Mouse (Mus musculus) brain, embryonic 14.5 days (tissue): ENCODE measurements around the gene Cmpk1.
A peak's percentile ranks its signal among the peaks of the same experiment; 100 is the strongest.

Source experiments
- CTCF ChIP-seq: fragments of 200-500 bp; IDR thresholded peaks from 2 replicates; pipeline ENCODE4 v1.5.1; 2012; ENCODE audit warnings: inconsistent platforms, mild to moderate bottlenecking, moderate library complexity, borderline replicate concordance; ENCODE audit not compliant: insufficient read depth, insufficient read length; ENCODE audit errors: extremely low read depth
- POLR2A ChIP-seq: fragments of 200-500 bp; IDR thresholded peaks from 2 replicates; pipeline ENCODE4 v1.6.1; 2012; ENCODE audit warnings: mild to moderate bottlenecking, inconsistent platforms, borderline replicate concordance; ENCODE audit not compliant: poor library complexity, insufficient read depth, insufficient read length, severe bottlenecking; ENCODE audit errors: extremely low read depth

- no peak for TF ChIP-seq POLR2A
- TF ChIP-seq CTCF: peak; percentile 62; the same call in 1 of the 2 replicates
Observed at GRCm38 (mm10) chr4:114917091-114917490, 70.0 kb downstream of the Cmpk1 start.
